Mouse (Mus musculus): ENCODE results near the gene Ripor2.

GRCm38 (mm10) chr13:24630364-24630763 lies 48.4 kb downstream of the Ripor2 start:
- TF ChIP-seq CTCF (conservative IDR thresholded peaks at IDR 0.05 in 1 of 2, IDR thresholded peaks at IDR 0.05 in 1 of 2; ENCODE audit: low read depth in 2 of 2, low read length in 2 of 2) (no peak), SMC3 (IDR thresholded peaks at IDR 0.05; ENCODE audit: low read depth, low read length) (no peak), MAX (IDR thresholded peaks at IDR 0.05; ENCODE audit: low read length) (no peak), POLR2A (IDR thresholded peaks at IDR 0.05; ENCODE audit: low read depth, low read length) (no peak), POLR2AphosphoS2 (IDR thresholded peaks at IDR 0.05; ENCODE audit: low read depth, low read length) (no peak), BHLHE40 (IDR thresholded peaks at IDR 0.05; ENCODE audit: low read depth, low read length) (no peak), ZNF384 (IDR thresholded peaks at IDR 0.05; ENCODE audit: low read depth, low read length) (no peak), EP300 (IDR thresholded peaks at IDR 0.05; ENCODE audit: low read length) (no peak)
